8 mouse cellular contexts compared by ENCODE assay signal in the genomic region with DNA sequence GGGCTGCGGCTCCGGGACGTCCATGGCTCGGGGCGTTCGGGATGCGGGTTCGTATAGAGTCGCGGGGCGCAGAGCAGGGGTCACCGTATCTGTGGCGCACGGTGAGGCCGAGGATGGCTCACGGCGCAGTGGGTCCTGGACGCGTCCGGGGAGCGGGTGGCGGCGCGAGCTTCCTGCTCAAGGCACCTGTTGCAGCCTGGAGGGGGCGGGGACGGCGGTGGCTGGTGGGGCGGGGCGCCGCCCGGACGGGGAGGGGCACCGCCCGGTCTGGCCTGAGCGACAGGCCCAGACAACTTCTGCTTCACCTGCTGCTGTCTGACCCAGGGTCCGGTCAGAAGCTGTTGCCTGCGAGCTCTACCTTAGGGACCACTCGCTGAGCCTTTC. TPM values are rescaled to one million over a fixed set of nuclear protein-coding genes. Genes with fewer than 3 reads are reported as not detected.
DNase-seq lines count a peak whose midpoint lies in the region; ATAC-seq and TF ChIP-seq lines count a peak whose summit lies in the region.

No protein-coding gene starts in this region.

- 0 out of 2 replicates have a peak overlapping the region, but pooled peaks have one; percentile 7 for H3K27ac ChIP-seq in kidney, adult 2 months (ENCODE audit: insufficient read depth, low read depth, low read length)
- H3K27ac ChIP-seq in lung, embryonic 14.5 days (ENCODE audit: low read depth): no peak overlapping the region
- no peak overlapping the region for H3K27ac ChIP-seq in olfactory bulb, adult 2 months (ENCODE audit: insufficient read depth, low read depth, low read length)

- H3K4me2 ChIP-seq in lung, embryonic 14.5 days: peak overlapping the region; percentile 65

- H3K36me3 ChIP-seq in kidney, adult 2 months (ENCODE audit: control insufficient read depth, insufficient read depth, low read length): no peaks in the 10 kb centered on the region
- H3K36me3 ChIP-seq in lung, embryonic 14.5 days (ENCODE audit: insufficient read depth): no peaks in the 10 kb centered on the region

- no peak for TF ChIP-seq POLR2A in kidney, adult 2 months (IDR thresholded peaks at IDR 0.05; ENCODE audit: low read depth, low read length)
- no peak for TF ChIP-seq POLR2A in olfactory bulb, adult 2 months (IDR thresholded peaks at IDR 0.05; ENCODE audit: insufficient read depth, low read depth, low read length)

- WGBS in kidney, adult 2 months: 3% methylated on average over 36 of the region's 38 CpGs
- 2% methylated on average over 33 of the region's 38 CpGs for WGBS in lung, embryonic 14.5 days
- whole genome bisulfite sequencing in olfactory bulb, adult 2 months: 10% methylated on average over 38 of the region's 38 CpGs

- DNase-seq in CD4-positive helper T cell, adult 2 months (ENCODE audit: low read depth, low spot score): peak; percentile 86
- DNase-seq in gastrocnemius, postnatal 14 days: peak; percentile 63
- DNase-seq in kidney, adult 2 months: peak; percentile 78
- DNase-seq in lung, embryonic 14.5 days: peak; percentile 34
- no peak for DNase-seq in cerebellum, adult 11 months
- no peak for DNase-seq in layer of hippocampus, postnatal 25 days (ENCODE audit: extremely low spot score in 1 of 2, low spot score in 1 of 2)

- ATAC-seq in activated CD4-positive, CD25-positive, alpha-beta regulatory T cell, adult 4 months: peak; percentile 55
- ATAC-seq in lung, embryonic 14.5 days (ENCODE audit: insufficient read depth): peak; percentile 79

- intact Hi-C loops in gastrocnemius, postnatal 14 days (cut with DNase I; ENCODE audit: low total_unique reads): no loop called here

- peaks cover 5% of the 10 kb centered on the region; the same call in 1 of the 2 replicates for H3K4me1 ChIP-seq in kidney, adult 2 months (ENCODE audit: control insufficient read depth, insufficient read depth, low read length)
- no peaks in the 10 kb centered on the region; the same call in 1 of the 2 replicates for H3K4me1 ChIP-seq in lung, embryonic 14.5 days (ENCODE audit: insufficient read depth)
- peaks cover 26% of the 10 kb centered on the region for H3K4me1 ChIP-seq in olfactory bulb, adult 2 months (ENCODE audit: control insufficient read depth, insufficient read depth, low read length)

- peak overlapping the region; percentile 51 for H3K9ac ChIP-seq in lung, embryonic 14.5 days

- H3K9me3 ChIP-seq in lung, embryonic 14.5 days (ENCODE audit: low read depth, low read length): no peaks in the 10 kb centered on the region

- H3K27me3 ChIP-seq in kidney, adult 2 months (replicated peaks; ENCODE audit: control insufficient read depth, insufficient read depth, low read length): no peaks in the 10 kb centered on the region
- peaks cover 38% of the 10 kb centered on the region for H3K27me3 ChIP-seq in lung, embryonic 14.5 days (ENCODE audit: insufficient read depth, low read length)

- H3K4me3 ChIP-seq in kidney, adult 2 months (ENCODE audit: insufficient read depth, low read depth, low read length): peak overlapping the region; percentile 69
- peak overlapping the region; percentile 42 for H3K4me3 ChIP-seq in lung, embryonic 14.5 days (ENCODE audit: low read depth, low read length)
- H3K4me3 ChIP-seq in olfactory bulb, adult 2 months (ENCODE audit: insufficient read depth, low read depth, low read length): peak overlapping the region; percentile 10; the same call in 1 of the 2 replicates

- TF ChIP-seq CTCF in kidney, adult 2 months (conservative IDR thresholded peaks at IDR 0.05; ENCODE audit: insufficient read depth, insufficient read length, low read depth, low read length): no peak
- no peak for TF ChIP-seq CTCF in lung, embryonic 14.5 days (IDR thresholded peaks at IDR 0.05; ENCODE audit: low read depth)
- no peak for TF ChIP-seq CTCF in olfactory bulb, adult 2 months (IDR thresholded peaks at IDR 0.05; ENCODE audit: insufficient read depth, low read depth, low read length)

RNA-seq across cellular contexts. Expression of gene Nfatc2, which starts 11.3 kb away (rescaled TPM):
- polyA plus RNA-seq in activated CD4-positive, CD25-positive, alpha-beta regulatory T cell, adult 4 months (2017; shearing (Covaris generic)): 10 to 100 TPM; 22.1 to 22.9 TPM
- total RNA-seq in gastrocnemius, postnatal 14 days (2021): 1 to 10 TPM; 6.5 to 7.5 TPM
- polyA plus RNA-seq in kidney, adult 2 months (2012; rRNA removed): 2.9 and 3.4 TPM in 2 replicates
- polyA plus RNA-seq in lung, embryonic 14.5 days (2014; fragmentation: Nextera tagmentation; extraction: Ambion mirVana): 2.1 and 2.3 TPM in 2 replicates
- polyA plus RNA-seq in olfactory bulb, adult 2 months (2012; ENCODE audit: insufficient read depth, insufficient read length, low replicate concordance, missing spikeins): not detected in 2 replicates
- total RNA-seq in layer of hippocampus, postnatal 25 days (2021): 10 to 100 TPM; 16.1 to 21.6 TPM

Comparison
In these comparisons a context has a peak if more than half of its experiments do, and no peak if none do; other contexts are left out.
1. DNase-seq: peak in CD4-positive helper T cell, adult 2 months (single experiment), gastrocnemius, postnatal 14 days (single experiment), kidney, adult 2 months (single experiment) and lung, embryonic 14.5 days (single experiment); none in cerebellum, adult 11 months (single experiment) and layer of hippocampus, postnatal 25 days (0 of 2).
2. H3K4me3 ChIP-seq: peak in every context shown above with its lines; median percentile 69 in kidney, adult 2 months; 42 in lung, embryonic 14.5 days; 10 in olfactory bulb, adult 2 months.